8 mouse cellular contexts compared by ENCODE assay signal in genomic region chr17:3273108-3274091, GRCm38 (mm10). TPM values are rescaled to one million over a fixed set of nuclear protein-coding genes. Genes with fewer than 3 reads are reported as not detected.
A peak's percentile ranks its signal among the peaks of the same experiment; 100 is the strongest.
DNase-seq lines count a peak whose midpoint lies in the region; ATAC-seq lines count a peak whose summit lies in the region.

No protein-coding gene starts in this region.

- H3K4me2 ChIP-seq in intestine, embryonic 15.5 days (replicated peaks) = no peak overlapping the region

- intact Hi-C loops in gastrocnemius, postnatal 36 days (cut with DNase I) = loop anchor here (1.0 to 5.0 kb wide), 2 partner anchors 43 to 174 kb away; no protein-coding TSS in a partner anchor
- intact Hi-C loops in left cerebral cortex, postnatal 14 days (cut with DNase I) = loop anchor here (5.0 kb wide), 2 partner anchors 174 to 234 kb away; no protein-coding TSS in a partner anchor

- no peaks in the 10 kb centered on the region for H3K36me3 ChIP-seq in intestine, embryonic 15.5 days
- H3K36me3 ChIP-seq in midbrain, embryonic 10.5 days = no peaks in the 10 kb centered on the region

- 44% methylated on average over 22 of the region's 22 CpGs for WGBS in intestine, embryonic 15.5 days
- 48% methylated on average over 22 of the region's 22 CpGs for WGBS in midbrain, embryonic 10.5 days

- no peaks in the 10 kb centered on the region for H3K27me3 ChIP-seq in intestine, embryonic 15.5 days (replicated peaks)
- peaks cover 31% of the 10 kb centered on the region for H3K27me3 ChIP-seq in midbrain, embryonic 10.5 days (ENCODE audit: low read depth, poor library complexity, severe bottlenecking)

- peak; percentile 69 for ATAC-seq in intestine, embryonic 15.5 days

- H3K4me3 ChIP-seq in intestine, embryonic 15.5 days (replicated peaks) = no peak overlapping the region
- H3K4me3 ChIP-seq in midbrain, embryonic 10.5 days = no peak overlapping the region

- H3K27ac ChIP-seq in intestine, embryonic 15.5 days = no peak overlapping the region
- no peak overlapping the region for H3K27ac ChIP-seq in midbrain, embryonic 10.5 days (replicated peaks)

- H3K9ac ChIP-seq in intestine, embryonic 15.5 days = no peak overlapping the region

- no peaks in the 10 kb centered on the region for H3K9me3 ChIP-seq in intestine, embryonic 15.5 days
- no peaks in the 10 kb centered on the region for H3K9me3 ChIP-seq in midbrain, embryonic 10.5 days (replicated peaks)

- H3K4me1 ChIP-seq in intestine, embryonic 15.5 days (replicated peaks) = peaks cover 7% of the 10 kb centered on the region
- H3K4me1 ChIP-seq in midbrain, embryonic 10.5 days = peaks cover 29% of the 10 kb centered on the region

- peak; percentile 85 for DNase-seq in adrenal gland, adult 2 months
- DNase-seq in embryo, embryonic 11 days = peak; percentile 91
- DNase-seq in gastrocnemius, postnatal 36 days = peak; percentile 69 to 77
- peak; percentile 89 to 90 for DNase-seq in left cerebral cortex, postnatal 14 days (ENCODE audit: low spot score in 2 of 2)
- DNase-seq in midbrain, embryonic 10.5 days (ENCODE audit: low spot score) = peak; percentile 85
- DNase-seq in right cerebral cortex, postnatal 36 days (ENCODE audit: low spot score in 2 of 2) = peak; percentile 70 to 71
- peak; percentile 69 to 82 for DNase-seq in urinary bladder, postnatal 36 days (ENCODE audit: low spot score in 2 of 2)

RNA-seq across cellular contexts. Expression of gene Tiam2, which starts 53.0 kb away (rescaled TPM):
- total RNA-seq in adrenal gland, adult 2 months (2021) = 10 to 100 TPM; 22.3 to 29.4 TPM
- 5.3 and 6.5 TPM in 2 replicates for polyA plus RNA-seq in adrenal gland, adult 2 months (2012; rRNA removed)
- 1 to 10 TPM; 3.0 TPM for total RNA-seq in gastrocnemius, postnatal 36 days (2021)
- polyA plus RNA-seq in intestine, embryonic 15.5 days (2015; fragmentation: Nextera tagmentation; extraction: Ambion mirVana) = 3.4 and 3.8 TPM in 2 replicates
- total RNA-seq in left cerebral cortex, postnatal 14 days (2021) = 10 to 100 TPM; 78.4 to 86.5 TPM
- 2.9 and 3.0 TPM in 2 replicates for polyA plus RNA-seq in midbrain, embryonic 10.5 days (2016; fragmentation: Nextera tagmentation; extraction: Ambion mirVana)

Comparison
In these comparisons a context has a peak if more than half of its experiments do, and no peak if none do; other contexts are left out.
1. RNA of gene Tiam2, which starts 53.0 kb away (total RNA-seq): 78.4 to 86.5 TPM in left cerebral cortex, postnatal 14 days and 22.3 to 29.4 TPM in adrenal gland, adult 2 months; 3.0 TPM in gastrocnemius, postnatal 36 days; every median in the first group is over 4 times any median in the second.
2. Peak in every context shown above with its lines, with median percentiles within 50 percentile points of each other: DNase-seq.